Mouse (Mus musculus) erythroid progenitor cell, adult 5-6 weeks (primary cell): ENCODE data around the gene Selenon. TPM values are rescaled to one million over a fixed set of nuclear protein-coding genes. Genes with fewer than 3 reads are reported as not detected.
"Not testable (repeated sequence)": the region's sequence is repeated elsewhere in the genome, so short reads cannot be mapped to it uniquely, and the experiment has no call there.

Experiments used
- ATAC-seq: replicated peaks from 2 replicates; pipeline ENCODE4 v1.8.0; 2016; ENCODE audit warnings: moderate number of reproducible peaks, mild to moderate bottlenecking, moderate TSS enrichment, inconsistent platforms; ENCODE audit not compliant: poor library complexity, low FRiP score, severe bottlenecking
- total RNA-seq, 2 experiments: library from RNA; stranded (forward) in 1 of 2; stranded (reverse) in 1 of 2; fragments of 150-400 nt in 1 of 2; fragments of 186-747, 209-891 nt in 1 of 2; gene quantifications; 2 replicates each; pipeline versions ENCODE4 v1.2.3 to v1.2.4; 2015 to 2017; ENCODE audit warnings: low replicate concordance in 2 of 2

Selenon gene
- total RNA-seq, 2 experiments from 2014 or later, result 2.2 to 9.6 TPM

DNA sequence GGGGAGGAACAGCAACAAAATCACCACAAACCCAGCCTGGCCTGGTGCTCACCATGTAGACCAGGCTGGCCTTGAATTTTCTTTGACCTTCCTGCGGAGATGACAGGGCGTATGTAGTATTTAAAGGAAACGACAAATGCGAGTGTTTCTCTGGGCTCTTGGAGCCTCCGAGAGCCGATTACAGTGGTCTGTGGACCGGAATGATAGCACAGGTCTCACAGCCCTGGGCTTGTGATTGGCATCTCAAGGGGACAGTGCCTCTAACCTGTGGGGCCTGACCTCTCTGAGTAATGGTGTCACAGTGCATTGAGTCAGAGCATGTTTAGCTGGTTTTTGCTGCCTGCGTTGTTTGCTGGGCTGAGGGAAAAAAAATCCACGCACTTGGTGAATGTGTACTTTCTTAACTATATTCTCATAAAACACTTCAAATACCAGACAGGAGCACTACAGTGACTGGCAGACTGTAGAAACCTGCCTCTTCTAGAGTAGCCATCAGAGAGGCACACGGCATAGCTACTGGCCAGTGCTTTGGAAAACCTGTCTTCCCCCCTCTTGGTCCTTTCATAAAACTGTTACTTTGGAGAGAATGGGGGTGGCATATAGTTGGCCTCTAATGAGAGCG, 37.5 kb downstream of the Selenon start:
- ATAC-seq, result no peak

GRCm38 (mm10) chr4:134512798-134513197, 39.2 kb downstream of the Selenon start:
- peak; percentile 77 for ATAC-seq

DNA sequence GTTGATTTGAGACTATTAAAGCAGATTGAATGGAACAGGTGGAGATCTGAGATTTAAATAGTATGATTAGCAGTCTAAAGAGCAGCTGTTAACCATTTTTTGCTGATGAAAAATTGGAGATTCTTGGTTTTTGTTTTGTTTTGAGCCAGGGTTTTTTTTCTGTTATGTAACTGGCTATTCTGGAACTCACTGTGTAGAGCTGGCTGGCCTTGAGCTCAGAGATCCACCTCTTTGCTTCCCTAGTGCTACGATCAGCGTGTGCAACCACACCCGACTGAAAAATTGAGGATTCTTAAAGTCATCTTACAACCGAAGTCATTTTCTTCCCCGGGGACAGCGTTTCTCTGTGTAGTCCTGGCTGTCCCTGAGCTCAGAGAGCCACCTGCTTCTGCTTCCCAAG, 40.2 kb downstream of the Selenon start:
- no peak for ATAC-seq

DNA sequence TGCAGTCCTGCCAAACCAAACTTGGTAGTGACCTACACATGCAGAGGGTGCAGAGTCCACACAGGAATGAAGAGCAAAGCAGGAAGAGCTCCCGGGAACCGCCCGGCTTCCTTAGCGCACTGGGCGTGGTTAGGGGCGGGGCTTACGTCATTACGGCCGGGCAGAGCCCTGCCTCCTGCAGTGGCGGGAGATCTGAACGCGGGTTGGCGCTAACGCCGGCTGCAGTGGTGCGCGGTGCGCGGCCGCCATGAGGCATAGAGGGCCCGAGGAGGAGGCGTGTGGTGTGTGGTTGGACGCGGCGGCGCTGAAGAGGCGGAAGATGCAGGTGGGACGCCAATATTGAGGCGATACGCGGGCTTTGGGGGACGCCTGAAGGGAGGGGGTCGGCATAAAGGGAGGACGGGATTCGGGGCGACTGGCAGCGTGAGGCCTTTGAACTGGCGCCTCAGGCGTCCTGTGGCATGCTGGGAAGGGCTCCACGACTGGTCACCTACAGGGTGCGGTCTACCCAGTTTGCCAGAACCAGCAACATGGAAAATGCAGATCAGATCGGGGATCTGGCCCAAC, 41.0 kb downstream of the Selenon start, which contains the start of gene Aunip:
Aunip (plus strand) TSS at position 155 of the 567 bp plus-strand sequence.
- ATAC-seq, result peak; percentile 83

DNA sequence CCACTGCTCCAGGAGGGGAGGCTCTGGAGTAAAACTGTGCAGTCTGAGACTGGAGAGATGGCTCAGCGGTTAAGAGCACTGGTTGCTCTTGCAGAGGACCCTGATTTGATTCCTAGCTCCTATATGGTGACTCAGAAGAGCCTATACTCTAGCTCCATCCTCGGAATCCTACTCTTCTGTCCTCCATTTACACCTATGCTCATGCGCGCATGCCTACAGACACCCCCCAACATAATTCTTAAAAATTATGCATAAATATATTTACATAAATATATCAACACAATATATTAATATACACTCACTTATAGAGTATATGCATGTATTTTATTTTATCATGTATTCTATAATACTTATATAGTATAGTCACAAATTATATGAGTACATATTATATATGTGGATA, 41.6 kb downstream of the Selenon start:
- ATAC-seq, result no peak

GRCm38 (mm10) chr4:134506713-134507112, 45.3 kb downstream of the Selenon start:
- ATAC-seq, result no peak

DNA sequence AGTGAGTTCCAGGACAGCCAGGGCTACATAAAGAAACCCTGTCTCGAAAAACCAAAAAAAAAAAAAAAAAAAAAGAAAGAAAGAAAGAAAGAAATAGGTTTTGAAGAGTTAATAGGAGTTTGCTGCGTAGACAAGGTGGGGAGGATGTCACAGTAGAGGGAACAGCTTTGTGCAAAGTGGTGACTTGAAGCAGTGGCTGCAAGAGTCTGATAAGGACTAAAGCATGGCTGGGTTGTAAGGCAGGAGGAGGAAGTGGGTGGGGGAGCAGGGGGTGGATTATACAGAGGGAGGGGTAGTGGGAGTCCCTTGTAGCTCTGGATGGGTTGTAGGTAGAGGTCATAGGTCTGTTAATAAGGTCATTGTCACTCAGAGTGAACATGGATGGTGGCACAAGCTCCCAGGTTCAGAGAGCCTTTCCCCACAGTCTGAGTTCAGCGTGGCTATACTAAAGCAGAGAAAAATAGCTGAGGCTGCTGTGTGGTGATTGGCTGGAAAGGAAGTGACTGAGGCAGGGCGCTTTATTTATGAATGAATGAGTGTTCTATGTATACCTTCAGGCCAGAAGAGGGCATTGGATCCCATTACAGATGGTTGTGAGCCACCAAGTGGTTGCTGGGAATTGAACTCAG, 45.9 kb downstream of the Selenon start:
- peak; percentile 80 for ATAC-seq

- ATAC-seq, result no peak
Observed at GRCm38 (mm10) chr4:134505303-134505789, 46.6 kb downstream of the Selenon start.

- ATAC-seq, result peak; percentile 74
Observed at GRCm38 (mm10) chr4:134503686-134504357, 48.1 kb downstream of the Selenon start.

DNA sequence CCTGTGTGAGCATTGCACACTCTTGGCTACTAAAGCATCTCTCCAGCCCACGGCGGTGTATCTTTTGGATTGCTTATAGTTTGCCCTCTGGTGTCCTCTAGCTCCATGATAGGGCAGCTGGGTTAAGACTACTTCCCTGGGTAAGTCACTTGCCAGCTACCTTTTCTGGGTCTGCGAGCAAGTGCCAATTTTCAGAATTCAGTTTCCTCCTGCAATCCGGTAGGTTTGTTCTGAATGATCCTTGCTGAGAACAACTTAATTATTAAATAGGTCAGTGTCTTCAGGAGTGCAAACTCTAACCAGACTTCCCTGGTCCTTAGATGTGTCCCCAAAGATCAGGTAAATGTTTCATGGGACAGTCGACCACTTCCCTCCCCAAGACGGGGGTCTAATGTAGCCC, 50.9 kb downstream of the Selenon start:
- no peak for ATAC-seq

- ATAC-seq, result not testable (repeated sequence)
Observed at GRCm38 (mm10) chr4:134498983-134499382, 53.0 kb downstream of the Selenon start.

DNA sequence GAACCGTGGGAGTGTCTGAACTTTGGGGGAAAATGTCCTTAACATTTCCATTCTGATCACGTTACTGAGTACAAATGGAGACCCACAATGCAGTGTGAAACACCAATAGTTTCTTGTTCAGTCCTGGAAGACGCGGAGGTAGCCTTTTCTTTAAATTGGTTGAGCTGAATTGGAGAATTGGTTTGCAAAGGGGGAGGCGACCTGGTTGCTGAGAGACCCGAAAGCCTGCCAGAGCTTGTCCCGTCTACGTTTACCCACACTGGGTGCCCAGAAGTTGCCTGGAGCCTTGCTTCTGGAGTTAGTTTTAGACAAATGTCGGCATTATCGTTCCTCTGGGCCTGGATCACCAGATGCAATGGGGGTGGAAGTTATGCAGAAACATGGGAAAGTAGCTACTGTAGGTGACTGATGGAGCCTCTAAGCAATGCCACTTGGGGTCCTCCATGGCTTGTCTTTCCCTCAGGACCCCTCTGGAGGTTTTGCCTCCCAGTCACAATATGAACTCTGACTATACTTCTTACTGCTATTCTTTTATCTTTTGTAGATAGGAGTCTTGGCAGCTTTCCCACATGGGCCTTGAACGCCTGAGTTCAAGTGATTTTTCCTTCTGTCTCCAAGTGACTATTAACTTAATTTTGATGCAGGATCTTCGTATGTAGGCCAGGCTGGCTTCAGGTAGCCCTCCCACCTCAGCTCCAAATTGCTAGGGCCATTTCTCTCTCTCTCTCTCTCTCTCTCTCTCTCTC, 53.8 kb downstream of the Selenon start:
- no peak for ATAC-seq

- ATAC-seq, result no peak
Observed at GRCm38 (mm10) chr4:134497223-134497622, 54.7 kb downstream of the Selenon start.

DNA sequence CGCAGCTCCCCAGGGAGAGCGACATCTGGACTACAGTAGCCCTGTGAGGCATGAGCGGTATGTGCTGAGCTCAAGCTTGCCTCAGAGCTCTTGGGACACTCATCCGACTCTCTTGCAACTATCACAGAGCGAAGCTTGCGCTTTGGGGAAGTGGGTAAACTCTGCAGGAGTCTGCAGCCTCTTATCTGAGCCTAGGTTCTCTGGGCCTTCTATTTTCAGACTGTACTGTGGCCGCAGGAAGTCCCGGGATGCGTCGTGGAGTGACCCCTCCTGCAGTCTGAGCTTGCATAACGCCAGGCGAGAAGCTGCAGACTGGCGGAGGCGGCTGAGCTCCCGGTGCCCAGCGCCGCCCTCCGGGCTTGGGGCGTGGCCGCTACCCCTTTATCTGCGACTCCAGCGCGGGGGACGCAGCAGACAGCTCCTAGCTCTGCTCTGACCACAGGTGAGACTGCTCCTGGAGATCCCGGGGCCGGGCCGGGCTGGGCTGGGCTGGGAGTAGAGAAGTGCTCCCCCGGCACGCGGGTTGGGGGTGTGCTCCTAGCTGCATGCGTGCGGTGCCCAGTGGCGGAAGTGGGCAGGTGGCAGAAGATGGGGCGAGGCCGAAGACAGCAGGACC, 55.3 kb downstream of the Selenon start, which contains the start of gene Paqr7:
Paqr7 (plus strand) TSS at position 103 of the 616 bp plus-strand sequence.
- ATAC-seq, result peak; percentile 87

GRCm38 (mm10) chr4:134495546-134495923, 56.4 kb downstream of the Selenon start:
- no peak for ATAC-seq

DNA sequence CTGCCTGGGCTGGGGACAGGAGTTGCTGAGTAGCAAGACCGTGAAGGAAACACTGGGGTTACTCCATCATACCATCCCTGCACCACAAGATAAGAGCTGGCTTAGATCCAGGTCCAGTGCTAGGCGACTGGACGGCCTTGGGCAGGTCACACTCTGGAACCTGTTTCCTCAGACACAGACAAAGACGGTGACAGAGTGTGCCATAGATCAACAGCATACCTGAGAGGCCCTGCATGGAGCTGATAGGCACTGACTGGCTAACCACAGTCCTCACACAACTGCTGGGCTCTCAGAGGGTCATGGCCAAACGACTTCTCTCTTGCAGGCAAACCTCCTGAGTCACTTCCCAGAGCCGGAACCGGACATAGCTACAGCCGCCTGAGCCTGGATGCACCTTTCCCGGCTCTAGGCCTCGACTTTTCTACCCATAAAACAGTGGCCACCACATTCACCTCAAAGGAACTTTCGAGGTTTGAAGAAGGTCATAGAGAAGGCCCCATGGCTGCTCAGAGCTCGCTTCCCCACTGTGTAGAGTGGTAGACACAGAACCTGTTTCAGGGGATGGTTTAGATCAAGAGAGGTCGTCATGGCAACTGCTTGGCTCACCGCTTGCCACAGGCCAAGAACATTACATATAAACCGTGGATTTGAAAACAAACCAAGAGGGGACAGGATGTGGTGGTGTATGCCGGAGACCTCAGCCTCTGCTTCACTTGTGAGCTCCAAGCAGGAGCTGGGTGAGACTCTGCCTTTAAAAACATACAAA, 57.0 kb downstream of the Selenon start:
- ATAC-seq, result peak; percentile 80

GRCm38 (mm10) chr4:134494161-134494560, 57.8 kb downstream of the Selenon start:
- ATAC-seq, result not testable (repeated sequence)

DNA sequence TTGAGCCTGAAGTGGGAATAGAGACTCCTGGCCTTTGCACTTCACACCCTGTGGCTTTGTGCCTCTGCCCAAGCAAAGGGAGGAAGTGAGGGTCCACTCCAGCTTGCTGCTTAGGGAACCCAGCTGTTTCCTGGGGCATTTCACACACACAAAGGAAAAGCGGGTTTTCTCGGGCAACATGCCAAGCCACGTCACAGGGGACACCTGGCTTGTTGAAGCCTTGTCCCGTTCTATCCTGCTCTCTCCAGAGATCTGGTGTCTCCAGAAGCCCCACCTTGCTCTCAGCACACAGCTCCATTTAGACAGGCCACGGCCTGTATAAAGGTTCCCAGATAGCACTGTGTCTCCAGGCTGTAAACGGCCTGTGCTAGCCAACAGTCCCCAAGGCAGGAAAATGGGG, 60.2 kb downstream of the Selenon start:
- no peak for ATAC-seq
